Mouse (Mus musculus) lung, adult 2 months (tissue): ENCODE results near the gene Actr2. TPM values are rescaled to one million over a fixed set of nuclear protein-coding genes. Genes with fewer than 3 reads are reported as not detected.
"Not testable (repeated sequence)": the region's sequence is repeated elsewhere in the genome, so short reads cannot be mapped to it uniquely, and the experiment has no call there.

Experiments
- DNase-seq: peaks from one replicate; pipeline ENCODE4 v3.0.0; 2022
- H3K4me1 ChIP-seq: fragments of 200-500 bp; 2 replicates; pipeline ENCODE4 v1.6.1; 2011; ENCODE audit warnings: low read length; ENCODE audit not compliant: control insufficient read depth, insufficient read depth
- H3K4me3 ChIP-seq: fragments of 200-500 bp; replicated peaks from 2 replicates; pipeline ENCODE3; 2011; ENCODE audit warnings: low read depth, mild to moderate bottlenecking, control low read depth, low read length; ENCODE audit errors: extremely low read depth
- CTCF ChIP-seq: fragments of 200-500 bp; IDR thresholded peaks from 2 replicates; pipeline ENCODE4 v1.5.1; 2011; ENCODE audit warnings: mild to moderate bottlenecking, low read length, control low read depth; ENCODE audit not compliant: insufficient read depth
- POLR2A ChIP-seq: fragments of 200-500 bp; IDR thresholded peaks from 2 replicates; pipeline ENCODE4 v1.6.1; 2011; ENCODE audit warnings: low read depth, mild to moderate bottlenecking, control low read depth, low read length, borderline replicate concordance; ENCODE audit errors: extremely low read depth
- WGBS: fragments of 180-500 bp; shearing (Covaris S2); methylation state at CpG from one replicate; pipeline ENCODE4 v1.1.7; 2018; 5-methylcytosine and 5-hydroxymethylcytosine counted together
- polyA plus RNA-seq: library from polyadenylated mRNA; depleted of rRNA; stranded (reverse); fragments of >200 nt; gene quantifications from 2 replicates; pipeline ENCODE4 v1.2.3, GENCODE M21; 2012

Actr2 gene
- polyA plus RNA-seq, 1 experiment, result 37.7 TPM

GRCm38 (mm10) chr11:20072826-20073225, 39.9 kb downstream of the Actr2 start:
- Histone ChIP-seq H3K4me1 (no peaks in the 10 kb centered on the region), H3K4me3 (no peak overlapping the region)
- 92% methylated on average over 5 of the region's 5 CpGs for WGBS
- DNase-seq, result no peak
- TF ChIP-seq POLR2A (no peak), CTCF (no peak)

DNA sequence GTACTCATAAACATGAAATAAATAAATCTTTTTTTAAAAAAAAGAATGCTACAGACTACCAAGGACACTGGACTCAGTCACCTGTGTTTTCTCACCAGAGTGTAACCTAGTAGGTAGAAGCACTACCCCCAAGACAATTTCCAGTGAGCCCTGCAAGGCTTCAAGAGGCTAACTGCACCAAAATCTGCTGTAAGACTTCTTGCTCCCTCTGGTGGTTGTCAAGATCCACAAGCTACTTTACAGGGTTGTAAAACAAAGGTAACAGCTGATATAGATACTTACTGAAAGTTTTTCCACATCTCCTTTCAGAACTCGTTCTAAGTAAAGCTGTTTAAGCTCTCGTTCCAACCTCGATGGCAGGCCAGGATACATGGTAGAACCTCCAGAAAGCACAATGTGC, 40.5 kb downstream of the Actr2 start:
- TF ChIP-seq POLR2A (no peak), CTCF (0 out of 2 replicates have a peak, but pooled peaks have one; percentile 6)
- DNase-seq, result no peak
- Histone ChIP-seq H3K4me3 (no peak overlapping the region), H3K4me1 (no peaks in the 10 kb centered on the region)
- 62% methylated on average over 3 of the region's 3 CpGs for WGBS

DNA sequence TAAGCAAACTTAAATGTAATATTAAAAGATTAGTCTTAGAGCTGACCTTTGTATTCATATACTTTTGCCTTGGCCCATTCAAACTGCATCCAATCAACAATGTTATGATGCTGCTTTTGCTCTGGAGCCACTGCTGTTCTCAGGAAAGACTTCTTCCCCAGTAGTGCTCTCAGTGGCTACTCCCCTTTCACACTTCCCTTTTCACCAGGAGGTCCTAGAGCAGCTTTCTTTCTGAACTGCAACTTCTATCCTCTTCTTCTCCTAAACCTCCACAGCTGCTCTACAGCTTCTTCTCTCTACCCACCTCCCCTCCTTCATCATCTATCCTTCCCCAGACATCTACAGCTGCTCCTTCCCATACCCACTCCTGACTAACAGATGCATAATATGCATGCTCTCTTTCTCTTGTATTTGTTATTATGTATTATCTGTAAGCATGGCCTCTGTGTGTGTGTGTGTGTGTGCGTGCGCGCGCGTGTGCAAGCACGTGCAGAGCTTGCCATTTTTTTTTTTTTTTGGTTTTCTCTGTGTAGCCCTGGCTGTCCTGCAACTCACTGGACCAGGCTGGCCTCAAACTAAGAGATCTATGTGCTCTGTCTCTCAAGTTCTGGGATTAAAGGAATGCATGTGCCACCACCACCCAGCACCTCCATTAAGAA, 44.2 kb downstream of the Actr2 start:
- DNase-seq, result no peak
- WGBS, result 94% methylated on average over 6 of the region's 6 CpGs
- TF ChIP-seq POLR2A, result no peak
- no peak for TF ChIP-seq CTCF
- H3K4me3 ChIP-seq, result no peak overlapping the region
- no peaks in the 10 kb centered on the region for H3K4me1 ChIP-seq

DNA sequence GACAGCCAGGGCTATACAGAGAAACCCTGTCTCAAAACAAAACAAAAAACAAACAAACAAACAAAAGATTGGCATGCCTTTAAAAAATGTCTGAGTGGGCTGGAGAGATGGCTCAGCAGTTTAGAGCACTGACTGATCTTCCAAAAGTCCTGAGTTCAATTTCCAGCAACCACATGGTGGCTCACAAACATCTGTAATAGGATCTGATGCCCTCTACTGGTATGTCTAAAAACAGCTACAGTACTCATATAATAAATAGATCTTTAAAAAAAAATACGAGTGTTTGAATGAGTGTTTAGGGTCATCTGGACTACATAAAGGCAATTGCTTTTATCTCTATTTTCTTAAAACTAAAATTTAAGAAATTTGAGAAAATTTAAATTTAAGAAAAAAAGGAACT, 45.2 kb downstream of the Actr2 start:
- no peak for TF ChIP-seq CTCF
- no peak for TF ChIP-seq POLR2A
- Histone ChIP-seq H3K4me3 (no peak overlapping the region), H3K4me1 (no peaks in the 10 kb centered on the region)
- DNase-seq, result no peak
- WGBS, result 27% methylated on average over 1 of the region's 1 CpGs

DNA sequence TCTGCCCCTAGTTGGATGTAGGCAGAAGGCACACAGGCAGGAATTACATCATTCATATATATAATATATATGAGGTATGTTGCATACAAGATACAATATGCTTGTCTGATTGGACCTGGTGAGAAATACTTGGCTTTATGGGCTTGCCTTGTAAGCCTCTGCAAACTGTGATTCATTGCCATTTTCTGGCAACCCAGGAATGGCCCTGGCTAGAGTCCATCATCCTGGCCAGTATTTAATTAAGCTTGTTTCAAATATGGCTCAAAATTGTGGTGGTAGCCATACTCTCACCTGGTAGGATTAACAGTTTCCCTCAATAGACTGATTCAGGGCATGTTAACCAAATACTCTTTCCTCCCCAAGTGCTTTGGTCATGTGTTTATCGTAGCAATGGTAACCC, 46.6 kb downstream of the Actr2 start:
- no peak for TF ChIP-seq POLR2A
- no peak for TF ChIP-seq CTCF
- 71% methylated on average over 1 of the region's 1 CpGs for WGBS
- Histone ChIP-seq H3K4me1 (no peaks in the 10 kb centered on the region), H3K4me3 (no peak overlapping the region)
- DNase-seq, result no peak

DNA sequence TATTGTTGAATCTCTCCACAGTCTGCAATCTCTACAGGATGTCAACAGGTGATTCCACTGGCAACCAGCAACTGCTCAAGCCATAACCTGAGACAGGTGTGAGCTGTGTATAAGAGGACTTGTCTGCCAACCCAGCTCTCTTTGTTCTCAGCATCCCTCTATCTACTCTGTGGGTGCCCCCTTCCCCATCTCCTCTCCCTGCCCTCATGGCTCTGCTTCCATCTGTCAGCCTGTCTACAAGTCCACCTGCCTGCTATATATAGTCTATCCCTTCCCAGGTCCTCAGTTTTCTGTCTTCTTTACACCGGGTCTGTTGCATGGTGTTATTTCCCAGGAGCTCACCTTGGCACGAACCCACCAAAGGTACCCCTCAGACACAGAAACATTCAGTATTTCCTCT, 47.8 kb downstream of the Actr2 start:
- Histone ChIP-seq H3K4me1 (no peaks in the 10 kb centered on the region), H3K4me3 (no peak overlapping the region)
- WGBS, result 89% methylated on average over 2 of the region's 2 CpGs
- TF ChIP-seq CTCF (no peak), POLR2A (no peak)
- DNase-seq, result no peak

DNA sequence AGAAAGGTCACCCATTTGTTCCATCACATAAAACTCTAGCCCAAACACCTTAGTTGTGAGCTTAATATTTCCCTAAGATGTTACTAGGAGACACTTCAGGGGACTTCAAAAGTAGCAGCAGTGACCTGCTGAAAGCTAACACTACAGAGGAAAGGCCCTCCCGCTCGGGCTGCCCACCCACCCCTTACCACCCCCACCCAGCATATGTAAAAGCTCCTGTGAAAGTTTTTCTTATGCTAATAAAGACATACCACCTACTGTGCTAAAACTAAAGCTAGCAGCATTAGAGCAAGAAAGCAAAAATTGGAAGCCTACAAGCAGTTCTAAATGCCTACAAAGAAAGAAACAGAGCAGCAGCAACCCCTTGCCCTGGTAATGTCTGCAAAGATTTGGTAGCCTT, 48.6 kb downstream of the Actr2 start:
- DNase-seq, H3K4me3 ChIP-seq, H3K4me1 ChIP-seq: not testable (repeated sequence)
- whole genome bisulfite sequencing, result 73% methylated on average over 2 of the region's 2 CpGs

DNA sequence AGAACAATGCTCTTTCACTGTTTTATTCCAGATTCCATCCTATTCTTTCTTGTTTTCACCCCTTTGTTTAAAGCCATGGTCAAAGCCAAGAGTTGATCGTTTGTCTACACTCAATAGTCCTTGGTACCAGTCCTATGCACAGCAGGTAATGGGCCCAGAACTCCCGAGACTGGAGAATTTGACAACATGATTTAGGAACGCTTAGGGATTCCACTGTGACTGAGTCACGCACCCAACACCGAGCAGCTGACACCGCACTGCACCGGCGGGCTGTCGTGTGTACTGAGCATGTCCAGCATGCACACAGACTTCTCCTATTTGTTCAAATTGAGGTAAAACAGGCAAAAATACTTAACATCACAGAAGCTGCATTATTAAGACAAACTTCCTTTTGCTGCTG, 49.9 kb downstream of the Actr2 start:
- 91% methylated on average over 9 of the region's 9 CpGs for WGBS

DNA sequence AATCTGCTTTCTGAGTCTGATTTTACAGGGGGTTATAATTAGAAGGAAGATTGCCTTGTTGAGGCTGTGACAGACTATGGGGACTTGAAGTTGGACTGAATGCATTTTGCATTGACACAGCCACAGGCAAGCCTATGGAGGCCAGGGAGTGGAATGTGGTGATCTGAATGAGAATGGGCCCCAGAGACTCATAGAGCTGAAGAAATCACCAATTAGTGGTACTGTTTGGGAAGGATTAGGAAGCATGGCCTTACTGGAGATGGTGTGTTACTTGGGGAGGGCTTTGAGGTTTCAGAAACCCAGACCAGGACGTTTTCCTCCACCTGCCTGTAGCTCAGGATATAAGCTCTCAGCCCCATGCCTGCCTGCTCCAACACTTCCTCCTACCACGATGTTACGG, 53.0 kb downstream of the Actr2 start:
- Histone ChIP-seq H3K4me1 (no peaks in the 10 kb centered on the region), H3K4me3 (no peak overlapping the region)
- 87% methylated on average over 3 of the region's 3 CpGs for WGBS
- DNase-seq, result no peak
- TF ChIP-seq CTCF, result no peak
- no peak for TF ChIP-seq POLR2A

More for the DNA sequence above, 49.9 kb downstream of the Actr2 start:
- H3K4me1 ChIP-seq, H3K4me3 ChIP-seq, DNase-seq: not testable (repeated sequence)

DNA sequence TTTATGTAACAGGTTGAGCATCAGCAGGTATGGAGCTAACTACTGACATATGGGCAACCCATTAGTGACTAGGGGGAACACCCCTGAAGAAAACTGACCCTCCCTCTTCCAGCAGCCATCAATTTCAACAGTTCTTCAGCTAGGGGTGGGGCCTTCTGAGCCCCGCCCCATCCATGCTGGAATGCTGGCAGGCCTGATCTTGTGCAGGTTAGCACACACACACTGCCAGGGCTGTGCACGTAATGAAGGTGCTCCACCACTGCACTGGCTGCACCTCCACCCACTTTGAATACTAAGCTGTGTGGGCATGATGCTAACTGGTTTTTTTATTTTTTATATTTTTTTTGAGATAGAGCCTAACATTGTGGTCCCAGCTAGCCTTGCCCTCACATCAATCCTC, 55.3 kb downstream of the Actr2 start:
- TF ChIP-seq CTCF (no peak), POLR2A (no peak)

More for the DNA sequence above, 55.3 kb downstream of the Actr2 start:
- no peak for DNase-seq
- Histone ChIP-seq H3K4me1 (no peaks in the 10 kb centered on the region), H3K4me3 (no peak overlapping the region)
- WGBS, result 78% methylated on average over 2 of the region's 2 CpGs
